Mouse (Mus musculus): Measurements from ENCODE around the gene Pi4k2a.

Pi4k2a gene

DNA sequence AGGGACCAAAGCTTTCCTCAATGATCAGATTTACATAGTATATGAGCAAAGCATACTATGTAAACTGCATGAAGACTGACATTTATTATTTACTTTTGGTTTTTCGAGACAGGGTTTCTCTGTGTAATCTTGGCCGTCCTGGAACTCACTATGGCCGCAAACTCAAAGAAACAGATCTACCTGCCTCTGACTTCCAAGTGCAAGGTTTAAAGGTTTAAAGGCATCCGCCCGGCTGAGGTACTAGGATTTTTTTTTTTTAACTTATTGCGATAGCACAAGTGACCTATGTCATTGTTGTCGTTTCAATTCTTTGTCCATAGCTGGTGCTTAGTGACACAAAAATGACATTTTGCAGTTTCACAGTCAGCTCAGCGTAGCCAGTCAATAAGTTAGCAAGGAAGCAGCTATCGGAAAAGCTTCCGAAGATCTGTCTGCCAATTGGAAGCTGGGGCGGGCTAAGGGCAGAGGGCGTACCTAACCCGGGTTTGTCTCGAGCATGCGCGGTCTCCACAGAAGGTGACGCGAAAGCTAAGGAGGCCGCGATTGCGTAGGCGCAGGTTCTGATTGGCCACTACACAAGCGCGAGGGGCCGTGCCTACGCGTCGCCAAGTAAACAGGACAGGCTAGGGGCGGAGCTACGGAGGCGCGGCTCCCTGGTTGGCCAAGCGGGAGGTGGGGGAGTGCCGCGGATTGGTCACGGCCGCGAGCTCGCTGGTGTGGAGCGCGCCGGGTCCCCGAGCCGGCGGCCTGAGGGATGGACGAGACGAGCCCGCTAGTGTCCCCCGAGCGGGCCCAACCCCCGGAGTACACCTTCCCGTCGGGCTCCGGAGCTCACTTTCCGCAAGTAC, at the start of gene Pi4k2a:
Gene Pi4k2a, plus strand, starts transcription at position 723 of the 848 bp plus-strand sequence.
- peak; percentile 89 for DNase-seq (ENCODE audit: low spot score)

DNA sequence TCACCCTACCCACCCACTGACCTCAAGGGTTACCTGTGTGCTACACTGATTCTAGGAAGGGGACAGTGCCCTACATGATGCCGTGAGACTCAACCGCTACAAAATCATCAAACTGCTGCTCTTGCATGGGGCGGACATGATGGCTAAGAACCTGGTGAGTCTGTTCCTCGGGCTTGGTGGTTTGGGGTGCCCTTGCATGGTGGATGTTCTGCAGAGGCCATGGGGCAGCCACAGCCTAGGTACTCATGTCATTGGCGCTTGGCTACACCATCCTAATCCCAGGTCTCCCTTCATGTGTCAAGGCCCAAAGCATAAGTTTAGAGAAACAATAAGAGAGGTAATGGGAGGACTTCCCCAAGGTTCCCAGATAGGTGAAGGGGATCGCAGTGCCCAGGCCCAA, 46.3 kb upstream of the Pi4k2a start:
- DNase-seq (ENCODE audit: low spot score), result no peak

GRCm38 (mm10) chr19:42045269-42046102, 44.8 kb upstream of the Pi4k2a start, which contains the start of gene Hoga1:
Hoga1 (plus strand) TSS chr19:42045610.
- no peak for DNase-seq (ENCODE audit: low spot score)

DNA sequence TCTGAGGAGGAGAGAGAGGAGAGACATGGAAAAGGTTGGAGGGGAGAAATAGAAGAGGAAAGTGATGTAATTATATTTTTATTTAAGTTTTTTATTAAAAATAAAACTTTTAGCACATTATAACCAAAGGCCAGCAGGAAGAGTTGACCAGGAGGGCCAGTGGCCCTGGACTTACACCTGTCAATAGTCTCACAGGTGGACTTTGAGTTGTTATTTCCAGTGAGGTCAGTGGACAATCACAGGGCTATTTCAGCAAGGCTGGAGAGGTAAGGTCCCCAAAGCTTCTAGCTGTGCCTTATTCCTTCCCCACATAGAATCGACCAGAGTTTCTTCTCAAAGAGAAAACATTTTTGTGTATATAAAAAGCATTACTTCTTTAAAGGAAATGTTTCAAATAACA, 40.0 kb upstream of the Pi4k2a start:
- DNase-seq (ENCODE audit: low spot score), result no peak

DNA sequence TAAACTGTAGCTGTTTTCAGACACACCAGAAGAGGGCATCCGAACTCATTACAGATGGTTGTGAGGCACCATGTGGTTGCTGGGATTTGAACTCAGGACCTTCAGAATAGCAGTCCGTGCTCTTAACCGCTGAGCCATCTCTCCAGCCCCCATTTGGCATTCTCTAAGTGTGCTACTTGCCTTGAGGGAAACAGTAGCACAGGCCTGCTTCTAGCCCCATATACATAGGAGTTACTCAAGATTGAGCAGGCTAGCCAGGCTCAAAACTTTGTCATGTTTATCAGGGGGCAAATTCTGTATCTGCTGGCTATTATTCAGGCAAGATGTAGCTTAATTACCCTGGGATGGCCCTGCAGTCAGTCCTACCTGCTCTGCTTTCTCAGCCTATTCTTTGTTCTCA, 38.9 kb upstream of the Pi4k2a start:
- DNase-seq (ENCODE audit: low spot score), result no peak

DNA sequence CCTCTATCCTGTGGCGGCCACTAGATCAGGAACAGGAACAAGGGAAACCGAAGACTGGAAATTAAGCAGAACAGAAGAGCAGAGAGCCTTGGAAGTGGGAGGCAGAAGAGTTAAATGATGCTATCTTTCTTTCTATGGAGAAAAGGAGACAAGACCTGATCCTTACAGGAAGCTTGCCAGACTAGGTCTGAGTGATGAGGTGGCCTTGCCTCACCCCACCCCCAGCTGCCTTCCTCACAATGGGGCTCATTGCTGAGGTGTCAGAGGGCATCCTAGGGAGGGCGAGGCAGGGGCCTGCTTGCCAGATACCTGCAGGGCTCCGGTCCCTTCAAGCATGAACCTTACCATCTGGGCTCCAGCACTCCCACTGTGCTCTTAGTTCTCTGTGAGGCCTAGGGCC, 38.3 kb upstream of the Pi4k2a start, which contains the start of gene 4933411K16Rik:
Gene 4933411K16Rik, plus strand, starts transcription at position 301 of the 400 bp plus-strand sequence.
- no peak for DNase-seq (ENCODE audit: low spot score)

DNA sequence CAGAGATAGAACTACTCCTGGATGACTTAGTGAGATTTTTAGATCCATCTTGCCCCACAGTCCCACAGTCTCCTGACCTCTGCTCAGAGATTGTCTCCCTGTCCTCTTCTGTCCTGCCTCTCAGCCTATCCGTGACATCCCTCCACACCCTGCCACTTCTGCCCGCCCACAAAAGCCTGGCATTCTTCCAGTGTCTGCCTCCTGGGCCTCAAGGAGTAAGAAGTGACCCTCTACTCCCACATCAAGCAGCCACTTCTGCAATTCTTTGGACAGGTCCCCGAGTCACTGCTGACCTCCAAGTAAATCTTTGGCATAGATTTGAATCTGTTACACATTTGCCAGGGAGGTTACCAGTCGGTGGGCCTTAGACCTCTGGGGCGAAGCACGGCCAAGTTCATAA, 36.0 kb upstream of the Pi4k2a start:
- DNase-seq (ENCODE audit: low spot score), result no peak

GRCm38 (mm10) chr19:42055881-42056280, 34.4 kb upstream of the Pi4k2a start:
- DNase-seq (ENCODE audit: low spot score), result peak; percentile 36

- DNase-seq (ENCODE audit: low spot score), result no peak
These were observed 33.4 kb upstream of the Pi4k2a start for GRCm38 (mm10) chr19:42056719-42057409.

- DNase-seq (ENCODE audit: low spot score), result no peak
These were observed 31.8 kb upstream of the Pi4k2a start for GRCm38 (mm10) chr19:42058426-42058825.

- no peak for DNase-seq (ENCODE audit: low spot score)
These were observed 28.8 kb upstream of the Pi4k2a start for GRCm38 (mm10) chr19:42061443-42061842.

DNA sequence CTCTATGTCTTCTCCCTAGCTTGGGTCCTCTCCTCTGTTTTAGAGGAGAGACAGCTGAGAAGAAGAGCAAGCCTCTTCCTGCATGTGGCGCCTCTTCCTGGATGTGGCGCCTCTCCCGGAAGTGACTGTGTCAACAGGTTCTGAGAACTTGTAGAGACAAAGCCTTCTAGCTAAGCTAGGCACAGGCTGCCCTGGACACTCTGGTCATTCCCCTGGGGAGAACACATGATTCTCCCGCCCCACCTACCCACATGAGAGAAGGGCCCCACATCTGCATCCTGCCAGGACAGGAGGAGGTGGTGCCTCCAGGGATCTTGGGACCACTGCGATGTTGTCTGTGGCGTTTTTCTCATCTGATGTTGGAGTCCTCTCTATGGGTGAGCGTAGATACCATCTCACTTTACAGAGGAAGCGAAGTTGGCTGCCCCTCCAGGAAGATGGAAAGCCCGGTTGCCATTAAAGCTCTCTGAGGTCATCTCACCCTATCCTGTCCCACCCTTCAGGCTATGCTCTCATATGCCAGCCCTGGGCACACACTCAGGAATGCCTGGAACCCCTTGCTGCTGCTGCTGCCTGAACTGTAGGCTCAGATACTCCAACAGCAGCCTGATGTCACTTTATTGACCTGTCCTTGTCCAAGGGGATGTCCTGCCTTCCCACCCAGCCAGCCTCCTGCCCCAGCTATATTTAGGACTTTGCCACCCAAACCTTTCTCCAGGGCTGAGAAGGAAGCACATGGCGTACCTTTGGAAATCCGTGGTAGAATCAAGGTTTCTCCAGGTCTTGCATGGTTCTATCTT, 21.6 kb upstream of the Pi4k2a start:
- DNase-seq (ENCODE audit: low spot score), result no peak

GRCm38 (mm10) chr19:42069241-42069525, 21.1 kb upstream of the Pi4k2a start:
- no peak for DNase-seq (ENCODE audit: low spot score)

DNA sequence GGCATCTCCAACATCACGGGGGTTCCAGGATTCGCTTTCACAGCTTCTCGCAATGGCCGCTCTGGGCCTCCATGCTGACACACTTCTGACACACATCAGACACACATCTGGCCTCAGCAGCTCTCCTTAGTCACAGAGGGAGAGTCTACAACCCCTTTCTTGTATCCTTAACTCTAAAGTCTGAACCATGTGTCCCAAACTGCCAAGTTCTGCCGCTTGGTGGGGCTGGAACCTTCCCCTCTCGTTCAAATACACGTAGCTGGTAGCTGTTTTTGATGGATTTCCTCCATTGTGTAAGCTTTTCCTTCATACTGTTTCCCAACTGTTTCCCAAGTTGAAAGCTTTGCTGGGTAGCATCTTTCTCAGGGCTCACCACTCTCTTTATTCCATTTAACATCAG, 19.0 kb upstream of the Pi4k2a start:
- DNase-seq (ENCODE audit: low spot score), result no peak

DNA sequence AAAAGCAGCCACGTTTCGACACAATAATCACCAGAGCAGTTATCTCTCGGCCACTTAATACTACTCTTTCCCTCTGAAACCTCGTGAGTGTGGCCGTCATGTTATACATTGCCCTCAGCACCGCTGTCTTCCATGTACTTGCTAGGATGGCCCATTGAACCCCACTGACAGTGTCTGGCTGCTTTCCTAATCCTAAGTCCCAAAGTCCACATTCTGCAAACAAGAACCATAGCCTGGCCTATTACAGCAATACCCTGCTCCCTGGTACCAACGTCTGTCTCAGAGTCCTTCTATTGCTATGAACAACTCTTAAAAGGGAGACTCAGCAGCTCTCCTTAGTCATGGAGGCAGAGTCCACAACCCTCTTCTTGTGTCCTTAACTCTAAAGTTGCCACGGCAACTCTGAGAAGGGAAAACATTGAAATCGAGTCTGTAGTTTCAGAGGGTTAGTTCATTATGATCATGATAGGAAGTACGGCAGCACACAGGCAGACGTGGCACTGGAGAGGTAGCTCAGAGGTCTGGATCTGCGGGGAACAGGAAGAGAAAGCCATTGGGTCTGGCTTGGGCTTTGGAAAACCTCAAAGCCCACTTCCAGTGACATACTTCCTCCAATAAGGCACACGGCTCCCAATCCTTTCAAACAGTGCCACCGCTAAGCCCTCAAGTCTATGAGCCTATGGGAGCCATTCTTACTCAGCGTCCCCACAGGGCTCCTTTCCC, 18.2 kb upstream of the Pi4k2a start:
- DNase-seq (ENCODE audit: low spot score), result no peak

DNA sequence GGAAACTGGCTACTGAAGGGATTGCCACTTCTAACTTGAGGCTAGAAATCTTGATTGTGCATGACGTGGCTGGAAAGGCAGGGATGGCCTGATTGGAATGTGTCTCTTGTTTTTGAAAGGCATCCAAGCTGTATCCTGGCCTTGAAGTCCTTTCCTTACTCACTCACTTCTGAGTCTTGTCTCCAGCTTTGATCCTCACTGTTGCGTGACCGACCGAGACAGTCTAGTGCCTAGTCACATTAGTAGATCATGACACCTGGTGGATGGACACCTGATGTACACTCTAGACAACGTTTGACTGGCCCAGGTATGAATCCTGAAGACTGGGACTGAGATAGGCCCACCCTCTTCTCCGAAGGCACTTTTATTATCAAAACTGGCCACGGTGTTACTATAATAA, 17.5 kb upstream of the Pi4k2a start:
- no peak for DNase-seq (ENCODE audit: low spot score)

GRCm38 (mm10) chr19:42075051-42075450, 15.2 kb upstream of the Pi4k2a start:
- DNase-seq (ENCODE audit: low spot score), result no peak

GRCm38 (mm10) chr19:42075992-42076391, 14.3 kb upstream of the Pi4k2a start:
- DNase-seq (ENCODE audit: low spot score), result no peak

DNA sequence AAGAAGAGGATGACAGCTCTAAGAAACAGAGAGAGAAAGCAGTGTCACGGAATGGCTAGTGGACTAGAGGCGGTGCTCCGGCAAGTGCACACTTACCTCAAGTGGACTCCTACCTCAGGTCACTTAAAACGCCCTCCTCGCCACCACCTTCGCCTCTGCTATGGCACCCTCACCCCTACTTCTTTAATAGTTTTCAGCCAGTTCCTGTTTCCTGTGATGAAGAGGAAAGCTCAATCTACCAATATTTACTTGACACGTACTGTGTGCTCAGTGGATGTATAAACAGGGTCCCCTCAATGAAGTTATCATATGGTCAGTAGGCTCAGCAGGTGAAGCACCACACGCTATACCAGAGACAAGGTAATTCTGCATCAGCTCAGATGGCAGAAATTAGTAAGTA, 11.7 kb upstream of the Pi4k2a start:
- no peak for DNase-seq (ENCODE audit: low spot score)

DNA sequence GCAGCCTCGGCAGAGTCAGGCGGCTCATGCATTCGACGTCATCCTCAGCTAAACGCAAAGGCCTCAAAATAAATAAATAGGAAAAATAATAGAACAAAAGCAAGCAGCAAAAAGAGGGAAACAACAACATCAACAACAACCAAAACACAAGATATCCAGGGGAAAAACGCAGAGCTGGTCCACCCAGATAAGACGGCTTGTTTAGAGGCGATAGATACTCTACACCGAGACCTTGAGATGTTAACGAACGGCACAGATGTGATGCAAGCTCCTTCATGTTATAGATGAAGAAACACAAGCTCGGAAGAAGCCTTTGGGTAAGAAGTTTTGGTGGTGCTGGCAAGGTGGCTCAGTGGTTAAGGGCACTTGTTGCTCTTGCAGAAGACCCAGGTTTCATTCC, 11.3 kb upstream of the Pi4k2a start:
- DNase-seq (ENCODE audit: low spot score), result no peak

DNA sequence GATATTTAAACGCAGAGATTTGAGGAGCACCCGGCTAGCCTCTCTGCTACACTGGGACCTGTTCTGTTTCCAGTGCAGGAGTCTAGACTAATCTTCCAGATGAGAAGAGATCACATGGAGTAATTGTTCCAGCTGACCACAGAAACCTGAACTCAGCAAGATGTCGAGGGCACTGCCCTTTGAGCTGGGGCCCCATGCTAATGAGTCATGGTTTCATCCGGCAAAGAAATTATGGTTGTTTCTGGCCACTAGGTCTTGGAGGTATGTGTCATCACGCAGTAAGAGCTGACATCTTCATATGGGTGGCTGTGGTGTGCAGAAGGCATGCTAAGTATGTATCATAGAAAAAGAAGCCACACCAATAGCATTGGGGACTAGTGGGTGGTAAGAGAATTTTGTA, 10.3 kb upstream of the Pi4k2a start:
- DNase-seq (ENCODE audit: low spot score), result no peak
